Mouse (Mus musculus): ENCODE measurements around the gene Eif3m. TPM values are rescaled to one million over a fixed set of nuclear protein-coding genes. Genes with fewer than 3 reads are reported as not detected.
"Not testable (repeated sequence)": the region's sequence is repeated elsewhere in the genome, so short reads cannot be mapped to it uniquely, and the experiment has no call there.

Gene Eif3m
- polyA plus RNA-seq, 2 experiments, result 80.8 to 177 TPM

DNA sequence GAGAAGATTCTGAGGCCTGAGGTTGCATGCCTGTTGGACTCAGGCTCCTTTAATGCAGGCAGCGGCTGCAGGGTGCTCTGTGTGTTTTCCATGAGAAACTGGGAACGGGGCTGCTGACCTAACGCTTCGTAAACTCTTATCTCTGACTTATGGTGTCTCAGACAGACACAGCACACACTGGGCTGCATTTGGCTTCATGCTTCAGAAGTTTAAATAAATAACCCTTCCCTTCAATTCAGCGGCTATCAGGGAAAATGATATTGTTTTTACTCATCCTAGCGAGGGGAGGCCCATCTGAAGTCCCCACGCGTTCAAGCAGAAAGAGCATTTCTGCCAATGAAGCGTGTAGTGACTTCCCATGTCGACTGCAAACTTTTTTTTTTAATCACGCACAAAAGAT lies 19.1 kb upstream of the Eif3m start:
- no peak overlapping the region for H3K4me2 ChIP-seq (ENCODE audit: low read depth)
- no peak for ATAC-seq (ENCODE audit: insufficient read depth)
- H3K4me1 ChIP-seq (replicated peaks; ENCODE audit: control insufficient read depth in 2 of 2, insufficient read depth in 2 of 2, low read length in 1 of 2), result peaks cover 0 to 3% of the 10 kb centered on the region in 2 experiments; a peak in 1 of 4 replicates
- no peak overlapping the region for H3K27ac ChIP-seq
- H3K36me3 ChIP-seq (replicated peaks; ENCODE audit: control insufficient read depth, insufficient read depth, low read depth), result no peaks in the 10 kb centered on the region
- TF ChIP-seq EP300 (IDR thresholded peaks at IDR 0.05; ENCODE audit: low read depth) (no peak), CTCF (IDR thresholded peaks at IDR 0.05; ENCODE audit: low read depth) (no peak)
- no peaks in the 10 kb centered on the region for H3K9me3 ChIP-seq (ENCODE audit: control insufficient read depth, low read length)
- no peak overlapping the region for H3K4me3 ChIP-seq (ENCODE audit: insufficient read depth in 1 of 2, low read depth in 2 of 2, low read length in 2 of 2)
- WGBS (ENCODE audit: insufficient replicate concordance), result 69% methylated on average over 11 of the region's 11 CpGs
- no peaks in the 10 kb centered on the region for H3K27me3 ChIP-seq (ENCODE audit: control insufficient read depth, insufficient read depth, low read length)
- DNase-seq (ENCODE audit: low read depth in 3 of 3, low spot score in 3 of 3), result no peak
- H3K9ac ChIP-seq (replicated peaks), result no peak overlapping the region

DNA sequence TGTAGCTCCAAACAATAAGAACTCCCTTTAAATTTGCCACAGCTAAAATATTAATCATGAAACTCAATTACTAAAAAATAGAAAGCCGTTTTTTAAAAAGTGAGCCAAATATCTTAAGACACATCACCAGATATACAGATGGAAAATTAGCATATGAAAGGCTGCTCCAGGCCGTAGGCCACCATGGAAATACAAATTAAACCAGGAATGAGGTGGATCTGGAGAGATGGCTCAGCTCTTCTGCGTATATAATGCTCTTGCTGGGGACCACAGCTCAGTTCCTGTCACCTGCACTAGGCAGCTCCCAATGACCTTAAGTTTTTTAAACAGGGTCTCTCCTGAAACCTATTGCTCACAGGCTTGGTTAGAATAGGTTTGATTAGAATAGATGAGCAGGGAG lies 17.2 kb upstream of the Eif3m start:
- no peak for DNase-seq (ENCODE audit: low read depth in 3 of 3, low spot score in 3 of 3)
- WGBS (ENCODE audit: insufficient replicate concordance), result 73% methylated on average over 3 of the region's 3 CpGs
- Histone ChIP-seq H3K36me3 (replicated peaks; ENCODE audit: control insufficient read depth, insufficient read depth, low read depth) (no peaks in the 10 kb centered on the region), H3K4me3 (ENCODE audit: insufficient read depth in 1 of 2, low read depth in 2 of 2, low read length in 2 of 2) (no peak overlapping the region), H3K27me3 (ENCODE audit: control insufficient read depth, insufficient read depth, low read length) (no peaks in the 10 kb centered on the region), H3K4me2 (ENCODE audit: low read depth) (no peak overlapping the region), H3K4me1 (replicated peaks; ENCODE audit: control insufficient read depth in 2 of 2, insufficient read depth in 2 of 2, low read length in 1 of 2) (peaks cover 0 to 3% of the 10 kb centered on the region in 2 experiments; a peak in 1 of 4 replicates), H3K9ac (replicated peaks) (no peak overlapping the region), H3K27ac (no peak overlapping the region), H3K9me3 (ENCODE audit: control insufficient read depth, low read length) (no peaks in the 10 kb centered on the region)
- ATAC-seq (ENCODE audit: insufficient read depth), result no peak
- TF ChIP-seq EP300 (IDR thresholded peaks at IDR 0.05; ENCODE audit: low read depth), result no peak

DNA sequence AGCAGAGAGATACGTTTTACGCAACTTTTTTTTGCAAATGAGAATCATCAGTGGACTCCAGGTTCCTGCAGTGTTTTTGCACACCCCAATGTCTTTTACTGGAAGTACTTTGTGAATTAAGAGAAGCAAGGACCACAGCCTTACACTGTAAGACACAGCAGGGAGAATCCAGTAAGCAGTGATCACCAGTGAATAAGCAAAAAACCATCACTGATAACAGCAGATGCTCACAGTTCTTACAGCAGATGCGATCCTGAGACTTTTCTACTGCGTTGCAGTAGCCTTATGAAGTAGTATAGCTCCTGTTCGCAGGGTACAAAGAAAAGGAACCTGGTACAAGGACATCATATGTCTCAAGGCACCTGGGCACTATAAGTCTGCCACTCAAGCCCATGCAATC lies 13.6 kb upstream of the Eif3m start:
- H3K27ac ChIP-seq, result no peak overlapping the region
- H3K27me3 ChIP-seq (ENCODE audit: control insufficient read depth, insufficient read depth, low read length), result no peaks in the 10 kb centered on the region
- H3K9ac ChIP-seq (replicated peaks), result no peak overlapping the region
- DNase-seq (ENCODE audit: low read depth in 3 of 3, low spot score in 3 of 3) (no peak), ATAC-seq (ENCODE audit: insufficient read depth) (no peak)
- 67% methylated on average over 5 of the region's 5 CpGs for WGBS (ENCODE audit: insufficient replicate concordance)
- H3K36me3 ChIP-seq (replicated peaks; ENCODE audit: control insufficient read depth, insufficient read depth, low read depth), result no peaks in the 10 kb centered on the region
- no peaks in the 10 kb centered on the region for H3K4me1 ChIP-seq (replicated peaks; ENCODE audit: control insufficient read depth in 2 of 2, insufficient read depth in 2 of 2, low read length in 1 of 2)
- no peak for TF ChIP-seq EP300 (IDR thresholded peaks at IDR 0.05; ENCODE audit: low read depth)
- no peak for TF ChIP-seq CTCF (IDR thresholded peaks at IDR 0.05; ENCODE audit: low read depth)
- no peak overlapping the region for H3K4me3 ChIP-seq (ENCODE audit: insufficient read depth in 1 of 2, low read depth in 2 of 2, low read length in 2 of 2)
- H3K9me3 ChIP-seq (ENCODE audit: control insufficient read depth, low read length), result no peaks in the 10 kb centered on the region
- no peak overlapping the region for H3K4me2 ChIP-seq (ENCODE audit: low read depth)

- 58% methylated on average over 5 of the region's 5 CpGs for WGBS (ENCODE audit: insufficient replicate concordance)
- TF ChIP-seq CTCF (IDR thresholded peaks at IDR 0.05; ENCODE audit: low read depth) (no peak), EP300 (IDR thresholded peaks at IDR 0.05; ENCODE audit: low read depth) (no peak)
- H3K4me1 ChIP-seq (replicated peaks; ENCODE audit: control insufficient read depth in 2 of 2, insufficient read depth in 2 of 2, low read length in 1 of 2), result peaks cover 0 to under 1% of the 10 kb centered on the region in 2 experiments; a peak in 2 of 4 replicates
- H3K9ac ChIP-seq (replicated peaks), result no peak overlapping the region
- H3K4me3 ChIP-seq (ENCODE audit: insufficient read depth in 1 of 2, low read depth in 2 of 2, low read length in 2 of 2), result no peak overlapping the region
- H3K36me3 ChIP-seq (replicated peaks; ENCODE audit: control insufficient read depth, insufficient read depth, low read depth), result no peaks in the 10 kb centered on the region
- no peaks in the 10 kb centered on the region for H3K27me3 ChIP-seq (ENCODE audit: control insufficient read depth, insufficient read depth, low read length)
- H3K9me3 ChIP-seq (ENCODE audit: control insufficient read depth, low read length), result no peaks in the 10 kb centered on the region
- no peak overlapping the region for H3K27ac ChIP-seq
- H3K4me2 ChIP-seq (ENCODE audit: low read depth), result no peak overlapping the region
- no peak for DNase-seq (ENCODE audit: low read depth in 3 of 3, low spot score in 3 of 3)
- ATAC-seq (ENCODE audit: insufficient read depth), result no peak
Measured at GRCm38 (mm10) chr2:105028806-105029205, 11.9 kb upstream of the Eif3m start.

DNA sequence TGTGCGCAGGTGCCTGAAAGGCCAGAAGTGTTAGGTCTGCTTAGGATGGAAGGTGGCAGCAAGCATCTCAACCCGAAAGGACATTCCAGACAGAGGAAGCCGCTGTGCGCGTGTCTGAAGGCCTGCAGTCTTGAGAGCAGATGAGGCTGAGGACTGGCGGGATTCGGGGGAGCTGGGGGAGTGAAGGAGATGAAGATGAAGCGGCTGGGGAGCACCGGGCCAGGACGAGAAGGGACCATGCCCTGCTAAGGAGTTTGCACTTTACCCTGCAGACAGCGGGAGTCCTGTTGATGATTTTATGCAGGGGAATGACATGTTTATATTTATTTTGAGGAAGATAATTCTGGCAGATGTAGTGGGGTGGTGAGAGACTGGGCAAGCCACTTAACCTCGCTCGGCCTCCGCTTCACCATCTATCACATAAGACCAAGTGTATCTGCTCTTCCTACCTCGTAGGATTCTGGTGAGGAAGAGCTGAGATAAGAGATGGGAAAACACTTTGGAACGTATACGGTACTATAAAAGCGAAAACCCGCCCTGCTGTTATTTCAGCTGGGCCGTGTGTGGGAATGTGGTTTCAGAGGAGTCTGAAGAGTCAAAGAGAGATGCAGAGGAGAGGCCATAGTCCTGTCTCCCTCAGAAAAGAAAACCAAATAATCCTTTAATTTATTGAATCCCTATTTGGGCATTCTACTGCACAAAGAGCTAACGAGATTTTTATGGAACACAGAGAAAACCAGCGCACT lies 10.2 kb upstream of the Eif3m start:
- Histone ChIP-seq H3K4me1 (replicated peaks; ENCODE audit: control insufficient read depth in 2 of 2, insufficient read depth in 2 of 2, low read length in 1 of 2) (peaks cover 13 to 17% of the 10 kb centered on the region in 2 experiments), H3K9ac (replicated peaks) (no peak overlapping the region), H3K36me3 (replicated peaks; ENCODE audit: control insufficient read depth, insufficient read depth, low read depth) (no peaks in the 10 kb centered on the region), H3K4me3 (ENCODE audit: insufficient read depth in 1 of 2, low read depth in 2 of 2, low read length in 2 of 2) (no peak overlapping the region), H3K27ac (no peak overlapping the region), H3K9me3 (ENCODE audit: control insufficient read depth, low read length) (no peaks in the 10 kb centered on the region), H3K4me2 (ENCODE audit: low read depth) (no peak overlapping the region), H3K27me3 (ENCODE audit: control insufficient read depth, insufficient read depth, low read length) (no peaks in the 10 kb centered on the region)
- TF ChIP-seq CTCF (IDR thresholded peaks at IDR 0.05; ENCODE audit: low read depth) (no peak), EP300 (IDR thresholded peaks at IDR 0.05; ENCODE audit: low read depth) (no peak)
- 71% methylated on average over 22 of the region's 22 CpGs for WGBS (ENCODE audit: insufficient replicate concordance)
- ATAC-seq (ENCODE audit: insufficient read depth) (no peak), DNase-seq (ENCODE audit: low read depth in 3 of 3, low spot score in 3 of 3) (no peak)

GRCm38 (mm10) chr2:105025610-105026009 lies 8.7 kb upstream of the Eif3m start:
- not testable (repeated sequence) for H3K27me3 ChIP-seq (ENCODE audit: control insufficient read depth, insufficient read depth, low read length); H3K9ac ChIP-seq (replicated peaks); DNase-seq (ENCODE audit: low read depth in 3 of 3, low spot score in 3 of 3); H3K36me3 ChIP-seq (replicated peaks; ENCODE audit: control insufficient read depth, insufficient read depth, low read depth); H3K4me2 ChIP-seq (ENCODE audit: low read depth); H3K9me3 ChIP-seq (ENCODE audit: control insufficient read depth, low read length); H3K27ac ChIP-seq; H3K4me3 ChIP-seq (ENCODE audit: insufficient read depth in 1 of 2, low read depth in 2 of 2, low read length in 2 of 2)
- ATAC-seq (ENCODE audit: insufficient read depth), result peak; percentile 25; the same call in 1 of the 2 replicates
- WGBS (ENCODE audit: insufficient replicate concordance), result 66% methylated on average over 11 of the region's 12 CpGs
- peaks cover 23 to 26% of the 10 kb centered on the region in 2 experiments for H3K4me1 ChIP-seq (replicated peaks; ENCODE audit: control insufficient read depth in 2 of 2, insufficient read depth in 2 of 2, low read length in 1 of 2)

Measured in liver, embryonic 14.5 days (tissue).